20 mouse cellular contexts compared by ENCODE assay signal in genomic region chr14:60188201-60188825, GRCm38 (mm10). TPM values are rescaled to one million over a fixed set of nuclear protein-coding genes. Genes with fewer than 3 reads are reported as not detected.
DNase-seq lines count a peak whose midpoint lies in the region; ATAC-seq lines count a peak whose summit lies in the region.
"Had no signal": no experiment of that assay in that cellular context is flagged by ENCODE, and none has a peak within 500 bp of the region (broad histone marks: within the 10 kb centered on the region; RNA-seq: fewer than 3 reads in every experiment).

No protein-coding gene starts in this region.

- H3K27me3 ChIP-seq in heart, embryonic 16.5 days (ENCODE audit: control insufficient read depth, insufficient read depth, low read length), result no peaks in the 10 kb centered on the region
- H3K27me3 ChIP-seq in embryonic facial prominence, embryonic 10.5 days (replicated peaks; ENCODE audit: low read depth, poor library complexity, severe bottlenecking), result no peaks in the 10 kb centered on the region
- H3K27me3 ChIP-seq: neural tube, embryonic 12.5 days had no signal

- 0 out of 2 replicates have a peak overlapping the region, but pooled peaks have one; percentile 25 for H3K27ac ChIP-seq in heart, embryonic 16.5 days (ENCODE audit: low read length)
- H3K27ac ChIP-seq in embryonic facial prominence, embryonic 10.5 days (replicated peaks), result no peak overlapping the region
- H3K27ac ChIP-seq: hindbrain, embryonic 10.5 days; neural tube, embryonic 12.5 days had no signal

- H3K36me3 ChIP-seq in heart, embryonic 16.5 days (ENCODE audit: control insufficient read depth, insufficient read depth), result no peaks in the 10 kb centered on the region
- H3K36me3 ChIP-seq in embryonic facial prominence, embryonic 10.5 days (replicated peaks), result no peaks in the 10 kb centered on the region
- H3K36me3 ChIP-seq: G1E; hindbrain, embryonic 10.5 days; neural tube, embryonic 12.5 days had no signal

- H3K4me1 ChIP-seq in heart, embryonic 16.5 days (ENCODE audit: control insufficient read depth, insufficient read depth, low read length), result peaks cover 21% of the 10 kb centered on the region
- no peaks in the 10 kb centered on the region for H3K4me1 ChIP-seq in embryonic facial prominence, embryonic 10.5 days
- H3K4me1 ChIP-seq: hindbrain, embryonic 10.5 days; neural tube, embryonic 12.5 days had no signal

- WGBS in heart, embryonic 16.5 days, result 71% methylated on average over 5 of the region's 5 CpGs
- WGBS in embryonic facial prominence, embryonic 10.5 days, result 78% methylated on average over 5 of the region's 5 CpGs

- ATAC-seq in heart, embryonic 16.5 days (replicated peaks; ENCODE audit: extremely low read depth, insufficient read depth, low FRiP score), result no peak
- ATAC-seq: forebrain, postnatal 0 days; liver, postnatal 0 days had no signal

- no peak overlapping the region for H3K4me2 ChIP-seq in heart, embryonic 16.5 days (ENCODE audit: low read depth, low read length)
- H3K4me2 ChIP-seq: neural tube, embryonic 12.5 days had no signal

- H3K9me3 ChIP-seq in heart, embryonic 16.5 days (replicated peaks; ENCODE audit: control insufficient read depth, low read length), result no peaks in the 10 kb centered on the region; the same call in 1 of the 2 replicates
- no peaks in the 10 kb centered on the region for H3K9me3 ChIP-seq in embryonic facial prominence, embryonic 10.5 days
- H3K9me3 ChIP-seq: hindbrain, embryonic 10.5 days; neural tube, embryonic 12.5 days had no signal

- no peak overlapping the region for H3K9ac ChIP-seq in heart, embryonic 16.5 days (ENCODE audit: low read length)
- H3K9ac ChIP-seq: forebrain, postnatal 0 days; liver, postnatal 0 days; neural tube, embryonic 12.5 days had no signal

- no peak overlapping the region for H3K4me3 ChIP-seq in heart, embryonic 16.5 days (ENCODE audit: low read length)
- H3K4me3 ChIP-seq in embryonic facial prominence, embryonic 10.5 days, result no peak overlapping the region
- H3K4me3 ChIP-seq: erythroblast, embryonic 14.5 days; hindbrain, embryonic 10.5 days; neural tube, embryonic 12.5 days had no signal

- no peak for DNase-seq in heart, adult 11 months
- peak; percentile 31 for DNase-seq in urinary bladder, postnatal 14 days (ENCODE audit: low spot score)
- DNase-seq in urinary bladder, postnatal 4 days (ENCODE audit: low spot score in 2 of 2), result no peak
- peak; percentile 52 to 65 for DNase-seq in left cerebral cortex, adult 9 months (ENCODE audit: low spot score in 2 of 2)
- peak; percentile 67 for DNase-seq in telencephalon, adult 2 months (ENCODE audit: low read depth, low spot score)
- no peak for DNase-seq in embryonic facial prominence, embryonic 10.5 days (ENCODE audit: low spot score)
- no peak for DNase-seq in gastrocnemius, postnatal 4 days (ENCODE audit: low spot score in 2 of 2)
- DNase-seq: cerebellum, postnatal 25 days; forebrain, postnatal 0 days; gastrocnemius, postnatal 25 days; kidney, postnatal 4 days; liver; liver, postnatal 0 days; spleen, adult 18-20 months; thymus, postnatal 25 days had no signal

RNA-seq across cellular contexts. Expression of gene Atp8a2, which starts 8.7 kb away (rescaled TPM):
- 6.1 and 6.3 TPM in 2 replicates for polyA plus RNA-seq in heart, embryonic 16.5 days (2015; fragmentation: Nextera tagmentation; extraction: Ambion mirVana)
- polyA plus RNA-seq in embryonic facial prominence, embryonic 10.5 days (2016; fragmentation: Nextera tagmentation; extraction: Ambion mirVana), result 1.8 and 2.8 TPM in 2 replicates
- 1 to 10 TPM in 1 of 2 experiments, under 1 TPM in 1; 0.91 to 1.1 TPM for total RNA-seq in gastrocnemius, postnatal 4 days (2021)
- polyA plus RNA-seq: G1E had no signal

Comparison
In these comparisons a context has a peak if more than half of its experiments do, and no peak if none do; other contexts are left out.
1. DNase-seq: peak in urinary bladder, postnatal 14 days (single experiment), left cerebral cortex, adult 9 months (2 of 2) and telencephalon, adult 2 months (single experiment); none in heart, adult 11 months (single experiment), urinary bladder, postnatal 4 days (0 of 2), embryonic facial prominence, embryonic 10.5 days (single experiment) and gastrocnemius, postnatal 4 days (0 of 2).